In the genomic region with DNA sequence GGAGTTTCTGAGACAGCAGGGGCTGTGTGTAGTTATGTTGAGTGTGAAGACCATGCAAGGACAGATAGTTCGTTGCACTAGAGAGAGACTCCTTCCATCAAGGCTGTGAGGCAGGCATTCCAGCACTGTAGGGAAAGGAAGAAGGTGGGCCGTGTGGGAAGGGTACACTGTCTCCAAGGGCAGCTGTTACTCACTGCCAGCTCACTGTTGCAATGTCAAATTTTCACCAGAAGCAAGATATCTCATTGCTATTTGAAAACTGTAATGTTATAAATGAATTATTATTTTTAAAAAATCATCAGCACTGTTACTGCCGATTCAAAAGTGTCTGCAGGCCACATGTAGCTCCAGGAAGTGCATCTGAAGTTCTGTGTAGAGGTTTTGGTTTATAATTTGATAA, we compare ENCODE assay signal across 28 mouse cellular contexts.
"Had no signal": no experiment of that assay in that cellular context is flagged by ENCODE, and none has a peak within 500 bp of the region (broad histone marks: within the 10 kb centered on the region; RNA-seq: fewer than 3 reads in every experiment).

No protein-coding gene starts in this region.

- H3K27me3 ChIP-seq: heart, embryonic 13.5 days; heart, embryonic 15.5 days; hindbrain, embryonic 13.5 days; hindbrain, embryonic 15.5 days; intestine, embryonic 15.5 days; limb, embryonic 12.5 days; liver, embryonic 13.5 days; liver, embryonic 15.5 days had no signal

- H3K9ac ChIP-seq: heart, embryonic 13.5 days; heart, embryonic 15.5 days; hindbrain, embryonic 13.5 days; hindbrain, embryonic 15.5 days; intestine, embryonic 15.5 days; limb, embryonic 12.5 days; liver, embryonic 13.5 days; liver, embryonic 15.5 days; liver, postnatal 0 days had no signal

- ATAC-seq: inflammation-experienced regulatory T-cells, adult 6 months; intestine, embryonic 15.5 days; intestine, postnatal 0 days; liver, postnatal 0 days had no signal

- H3K27ac ChIP-seq: heart, adult 2 months; heart, embryonic 13.5 days; hindbrain, embryonic 13.5 days; hindbrain, embryonic 15.5 days; intestine, embryonic 15.5 days; layer of hippocampus, adult 2 months; left cerebral cortex, adult 2 months; limb, embryonic 10.5 days; limb, embryonic 12.5 days; liver, embryonic 13.5 days; liver, embryonic 15.5 days had no signal

- H3K36me3 ChIP-seq: heart, embryonic 13.5 days; heart, embryonic 15.5 days; hindbrain, embryonic 13.5 days; hindbrain, embryonic 15.5 days; intestine, embryonic 15.5 days; limb, embryonic 10.5 days; limb, embryonic 12.5 days; liver, embryonic 13.5 days; liver, embryonic 15.5 days had no signal

- H3K4me3 ChIP-seq: heart, adult 2 months; heart, embryonic 13.5 days; heart, embryonic 15.5 days; hindbrain, embryonic 13.5 days; hindbrain, embryonic 15.5 days; intestine, embryonic 15.5 days; layer of hippocampus, adult 2 months; left cerebral cortex, adult 2 months; limb, embryonic 10.5 days; limb, embryonic 12.5 days; liver, embryonic 13.5 days; liver, embryonic 15.5 days had no signal

- DNase-seq: gastrocnemius, postnatal 14 days; gastrocnemius, postnatal 36 days; heart, adult 11 months; heart, adult 2 months; heart, postnatal 14 days; heart, postnatal 36 days; kidney, adult 18-20 months; kidney, adult 8-10 months; kidney, postnatal 10 days; kidney, postnatal 25 days; kidney, postnatal 4 days; liver; liver, embryonic 13.5 days; liver, postnatal 0 days had no signal

- H3K4me2 ChIP-seq: heart, embryonic 11.5 days; heart, embryonic 13.5 days; heart, embryonic 15.5 days; hindbrain, embryonic 13.5 days; hindbrain, embryonic 15.5 days; intestine, embryonic 15.5 days; limb, embryonic 12.5 days; liver, embryonic 11.5 days; liver, embryonic 13.5 days; liver, embryonic 15.5 days had no signal

- H3K9me3 ChIP-seq: heart, embryonic 13.5 days; heart, embryonic 15.5 days; hindbrain, embryonic 13.5 days; hindbrain, embryonic 15.5 days; intestine, embryonic 15.5 days; limb, embryonic 10.5 days; limb, embryonic 12.5 days; liver, embryonic 13.5 days; liver, embryonic 15.5 days had no signal

- H3K4me1 ChIP-seq: intestine, embryonic 15.5 days; liver, embryonic 13.5 days; liver, embryonic 15.5 days had no signal
